Mouse (Mus musculus): ENCODE results near the gene Gpr55.

Gene Gpr55

GRCm38 (mm10) chr1:85895391-85895837, 65.4 kb downstream of the Gpr55 start:
- TF ChIP-seq NANOG (IDR thresholded peaks at IDR 0.05; ENCODE audit: borderline replicate concordance, low read length): no peak
- TF ChIP-seq CTCF (conservative IDR thresholded peaks at IDR 0.05; ENCODE audit: low read length): peak; percentile 32
- H3K4me3 ChIP-seq (replicated peaks; ENCODE audit: low read length): peak overlapping the region; percentile 85

DNA sequence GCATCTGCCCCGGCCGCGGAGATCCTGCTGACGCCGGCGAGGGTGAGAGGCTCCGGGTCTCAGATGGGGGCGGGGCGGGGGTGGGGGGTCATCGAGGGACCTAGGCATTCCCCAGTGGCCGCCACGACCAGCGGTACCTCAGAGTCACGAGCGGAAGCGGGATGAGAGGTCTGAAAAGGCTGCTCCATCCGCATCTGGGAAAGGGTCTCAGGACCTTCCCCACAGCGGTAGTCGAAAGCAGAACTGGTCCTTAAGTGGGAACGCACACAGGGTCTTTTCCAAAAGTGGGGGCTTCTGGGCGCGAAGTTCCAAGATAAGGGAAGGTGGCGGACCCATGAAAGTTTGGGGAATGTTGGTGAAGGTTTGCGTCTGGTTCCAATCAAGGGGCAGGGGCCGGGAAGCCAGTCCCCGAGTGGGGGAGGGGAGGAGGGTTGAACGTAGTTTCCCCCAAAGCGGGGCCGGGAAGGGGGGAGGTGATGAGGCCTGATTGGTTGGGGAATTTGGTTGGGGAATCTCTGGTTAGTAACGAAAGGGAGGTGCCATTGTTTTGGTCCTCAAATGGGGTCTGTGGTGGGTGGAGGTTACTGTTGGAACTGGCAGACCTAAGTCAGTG, 66.0 kb downstream of the Gpr55 start:
- peak overlapping the region; percentile 85 for H3K4me3 ChIP-seq (replicated peaks; ENCODE audit: low read length)

More at GRCm38 (mm10) chr1:85895391-85895837, 65.4 kb downstream of the Gpr55 start:
- H3K4me1 ChIP-seq (replicated peaks; ENCODE audit: low read depth, low read length): peaks cover 57% of the 10 kb centered on the region
- no peaks in the 10 kb centered on the region; the same call in 1 of the 2 replicates for H3K9me3 ChIP-seq (ENCODE audit: low read length)
- 0 out of 2 replicates have a peak, but pooled peaks cover 4% of the 10 kb centered on the region for H3K36me3 ChIP-seq (ENCODE audit: insufficient read depth, low read length)
- peaks cover 4% of the 10 kb centered on the region; the same call in 1 of the 2 replicates for H3K27me3 ChIP-seq (ENCODE audit: insufficient read depth, low read length)

DNA sequence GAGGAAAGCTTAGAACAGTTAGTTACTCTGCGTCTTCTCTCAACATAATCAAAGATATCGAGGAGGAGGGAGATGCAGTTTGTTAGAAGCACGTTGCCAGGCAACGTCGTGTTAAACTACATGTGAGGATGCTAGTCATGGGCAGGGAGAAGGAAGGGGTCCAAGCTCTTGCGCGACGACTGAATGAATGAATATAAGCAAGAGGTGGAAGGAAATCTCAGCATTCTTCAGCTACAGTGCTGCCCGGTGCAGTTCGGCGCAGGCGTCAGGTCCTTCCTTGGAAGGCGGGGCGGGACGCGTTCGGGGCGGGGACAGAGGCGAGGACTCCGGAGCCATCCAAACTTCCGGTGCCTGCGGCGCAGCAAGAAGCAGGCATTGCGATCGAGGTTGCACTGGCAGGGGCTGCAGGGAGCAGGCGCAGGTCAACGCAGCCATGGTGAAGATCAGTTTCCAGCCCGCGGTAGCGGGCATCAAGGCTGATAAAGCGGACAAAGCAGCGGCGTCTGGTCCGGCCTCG, 66.5 kb downstream of the Gpr55 start, which contains the start of gene Itm2c:
TSS of gene Itm2c (plus strand) at position 51 of the 517 bp plus-strand sequence.
- Histone ChIP-seq H3K4me3 (replicated peaks; ENCODE audit: low read length) (peak within 1 kb of the TSS; percentile 85), H3K9me3 (ENCODE audit: low read length) (no peaks in the 10 kb centered on the region; the same call in 1 of the 2 replicates)
- TF ChIP-seq CTCF (conservative IDR thresholded peaks at IDR 0.05; ENCODE audit: low read length) (no peak), NANOG (IDR thresholded peaks at IDR 0.05; ENCODE audit: borderline replicate concordance, low read length) (no peak), POU5F1 (IDR thresholded peaks at IDR 0.05; ENCODE audit: borderline replicate concordance, low read length) (no peak)

More for the DNA sequence above, 66.0 kb downstream of the Gpr55 start:
- H3K4me1 ChIP-seq (replicated peaks; ENCODE audit: low read depth, low read length): peaks cover 56% of the 10 kb centered on the region
- no peaks in the 10 kb centered on the region; the same call in 1 of the 2 replicates for H3K9me3 ChIP-seq (ENCODE audit: low read length)
- TF ChIP-seq CTCF (conservative IDR thresholded peaks at IDR 0.05; ENCODE audit: low read length) (no peak), NANOG (IDR thresholded peaks at IDR 0.05; ENCODE audit: borderline replicate concordance, low read length) (no peak), POU5F1 (IDR thresholded peaks at IDR 0.05; ENCODE audit: borderline replicate concordance, low read length) (no peak)
- H3K36me3 ChIP-seq (ENCODE audit: insufficient read depth, low read length): 0 out of 2 replicates have a peak, but pooled peaks cover 4% of the 10 kb centered on the region
- H3K27me3 ChIP-seq (ENCODE audit: insufficient read depth, low read length): peaks cover 4% of the 10 kb centered on the region; the same call in 1 of the 2 replicates

More for the DNA sequence above, 66.5 kb downstream of the Gpr55 start, which contains the start of gene Itm2c:
- Histone ChIP-seq H3K4me1 (replicated peaks; ENCODE audit: low read depth, low read length) (peaks cover 51% of the 10 kb centered on the region), H3K27me3 (ENCODE audit: insufficient read depth, low read length) (peaks cover 4% of the 10 kb centered on the region; the same call in 1 of the 2 replicates), H3K36me3 (ENCODE audit: insufficient read depth, low read length) (0 out of 2 replicates have a peak, but pooled peaks cover 4% of the 10 kb centered on the region)

Measured in E14TG2a.4 (cell line).